In genomic region chr5:19158191-19158590, GRCm38 (mm10) we compare ENCODE assay signal across 12 mouse cellular contexts.
A peak's percentile ranks its signal among the peaks of the same experiment; 100 is the strongest.
DNase-seq lines count a peak whose midpoint lies in the region; ATAC-seq lines count a peak whose summit lies in the region.
"Had no signal": no experiment of that assay in that cellular context is flagged by ENCODE, and none has a peak within 500 bp of the region (broad histone marks: within the 10 kb centered on the region; RNA-seq: fewer than 3 reads in every experiment).

No protein-coding gene starts in this region.

- H3K27ac ChIP-seq in neural tube, embryonic 12.5 days: no peak overlapping the region
- no peak overlapping the region for H3K27ac ChIP-seq in neural tube, embryonic 15.5 days (replicated peaks)
- H3K27ac ChIP-seq: hindbrain, embryonic 10.5 days had no signal

- no peak overlapping the region for H3K4me2 ChIP-seq in neural tube, embryonic 12.5 days (replicated peaks)
- no peak overlapping the region for H3K4me2 ChIP-seq in neural tube, embryonic 15.5 days
- H3K4me2 ChIP-seq: heart, embryonic 11.5 days had no signal

- H3K4me1 ChIP-seq in neural tube, embryonic 12.5 days: no peaks in the 10 kb centered on the region
- H3K4me1 ChIP-seq in neural tube, embryonic 15.5 days: no peaks in the 10 kb centered on the region
- H3K4me1 ChIP-seq: hindbrain, embryonic 10.5 days had no signal

- ATAC-seq in frontal cortex, adult (ENCODE audit: low TSS enrichment): peak; percentile 41; the same call in 1 of the 2 replicates
- ATAC-seq in neural tube, embryonic 12.5 days (ENCODE audit: low FRiP score, low read depth): peak; percentile 67; the same call in 1 of the 2 replicates
- ATAC-seq in neural tube, embryonic 15.5 days (ENCODE audit: low FRiP score): no peak
- ATAC-seq: CD4-positive, CD25-positive, alpha-beta regulatory T cell, adult 4 months; liver, postnatal 0 days had no signal

- no peak for DNase-seq in frontal cortex, postnatal 25 days (ENCODE audit: low spot score in 2 of 2)
- peak; percentile 11 to 72 for DNase-seq in layer of hippocampus, adult 18-20 months (ENCODE audit: low spot score in 2 of 2)
- peak; percentile 16 for DNase-seq in right cerebral cortex, postnatal 14 days
- no peak for DNase-seq in heart, postnatal 36 days
- DNase-seq in kidney, adult 11 months: no peak
- DNase-seq: liver, postnatal 0 days had no signal

- no peak overlapping the region for H3K4me3 ChIP-seq in neural tube, embryonic 12.5 days
- H3K4me3 ChIP-seq in neural tube, embryonic 15.5 days (replicated peaks): no peak overlapping the region
- H3K4me3 ChIP-seq: hindbrain, embryonic 10.5 days had no signal

- no peak overlapping the region for H3K9ac ChIP-seq in neural tube, embryonic 12.5 days
- H3K9ac ChIP-seq in neural tube, embryonic 15.5 days (replicated peaks): no peak overlapping the region
- H3K9ac ChIP-seq: liver, postnatal 0 days had no signal

- no peaks in the 10 kb centered on the region for H3K36me3 ChIP-seq in neural tube, embryonic 12.5 days
- no peaks in the 10 kb centered on the region for H3K36me3 ChIP-seq in neural tube, embryonic 15.5 days
- H3K36me3 ChIP-seq: hindbrain, embryonic 10.5 days had no signal

- 47% methylated on average over 3 of the region's 3 CpGs for WGBS in neural tube, embryonic 12.5 days
- whole genome bisulfite sequencing in neural tube, embryonic 15.5 days: 25% methylated on average over 3 of the region's 3 CpGs

- H3K9me3 ChIP-seq in neural tube, embryonic 12.5 days: no peaks in the 10 kb centered on the region
- no peaks in the 10 kb centered on the region for H3K9me3 ChIP-seq in neural tube, embryonic 15.5 days (replicated peaks)
- H3K9me3 ChIP-seq: hindbrain, embryonic 10.5 days had no signal

- no peaks in the 10 kb centered on the region for H3K27me3 ChIP-seq in neural tube, embryonic 12.5 days (replicated peaks)
- H3K27me3 ChIP-seq in neural tube, embryonic 15.5 days (replicated peaks): no peaks in the 10 kb centered on the region

- intact Hi-C loops in heart, postnatal 36 days (cut with DNase I): no loop called here

Comparison
In these comparisons a context has a peak if more than half of its experiments do, and no peak if none do; other contexts are left out.
1. DNase-seq: peak in layer of hippocampus, adult 18-20 months (2 of 2) and right cerebral cortex, postnatal 14 days (single experiment); none in frontal cortex, postnatal 25 days (0 of 2), heart, postnatal 36 days (0 of 2) and kidney, adult 11 months (single experiment).